Mouse (Mus musculus) CH12.LX (cell line): ENCODE results near the gene Btnl9.

Experiments
- CTCF ChIP-seq, 2 experiments: IDR thresholded peaks in 1 of 2; conservative IDR thresholded peaks in 1 of 2; 2 replicates each; pipeline ENCODE4 v1.5.1; 2011 to 2012; ENCODE audit warnings: low read depth in 2 of 2, low read length in 2 of 2, improper control_type of control experiment in 1 of 2, inconsistent platforms in 1 of 2, mild to moderate bottlenecking in 1 of 2, moderate library complexity in 1 of 2
- ELF1 ChIP-seq: IDR thresholded peaks from 2 replicates; pipeline ENCODE4 v1.6.1; 2014; ENCODE audit warnings: low read depth, mild to moderate bottlenecking, inconsistent platforms, low read length, improper control_type of control experiment
- EP300 ChIP-seq: IDR thresholded peaks from 2 replicates; pipeline ENCODE4 v1.6.1; 2011; ENCODE audit warnings: low read length, improper control_type of control experiment
- JUND ChIP-seq: conservative IDR thresholded peaks from 2 replicates; pipeline ENCODE4 v1.6.1; 2011; ENCODE audit warnings: low read depth, low read length, improper control_type of control experiment
- MEF2A ChIP-seq: IDR thresholded peaks from 2 replicates; pipeline ENCODE4 v1.6.1; 2014; ENCODE audit warnings: low read depth, mild to moderate bottlenecking, inconsistent platforms, low read length, improper control_type of control experiment, borderline replicate concordance
- POLR2A ChIP-seq: IDR thresholded peaks from 2 replicates; pipeline ENCODE4 v1.6.1; 2011; ENCODE audit warnings: low read depth, mild to moderate bottlenecking, improper control_type of control experiment, low read length
- POLR2AphosphoS2 ChIP-seq: IDR thresholded peaks from 2 replicates; pipeline ENCODE4 v1.6.1; 2011; ENCODE audit warnings: low read depth, low read length, improper control_type of control experiment
- TCF12 ChIP-seq: IDR thresholded peaks from 2 replicates; pipeline ENCODE4 v1.6.1; 2014; ENCODE audit warnings: low read depth, mild to moderate bottlenecking, inconsistent platforms, low read length, improper control_type of control experiment
- ZC3H11A ChIP-seq: IDR thresholded peaks from 2 replicates; pipeline ENCODE4 v1.6.1; 2012; ENCODE audit warnings: low read depth, mild to moderate bottlenecking, inconsistent platforms, low read length, improper control_type of control experiment
- ZKSCAN1 ChIP-seq: IDR thresholded peaks from 2 replicates; pipeline ENCODE4 v1.6.1; 2012; ENCODE audit warnings: low read depth, inconsistent platforms, low read length, improper control_type of control experiment, borderline replicate concordance
- ZNF384 ChIP-seq: IDR thresholded peaks from 2 replicates; pipeline ENCODE4 v1.6.1; 2012; ENCODE audit warnings: low read depth, low read length, improper control_type of control experiment, inconsistent platforms

DNA sequence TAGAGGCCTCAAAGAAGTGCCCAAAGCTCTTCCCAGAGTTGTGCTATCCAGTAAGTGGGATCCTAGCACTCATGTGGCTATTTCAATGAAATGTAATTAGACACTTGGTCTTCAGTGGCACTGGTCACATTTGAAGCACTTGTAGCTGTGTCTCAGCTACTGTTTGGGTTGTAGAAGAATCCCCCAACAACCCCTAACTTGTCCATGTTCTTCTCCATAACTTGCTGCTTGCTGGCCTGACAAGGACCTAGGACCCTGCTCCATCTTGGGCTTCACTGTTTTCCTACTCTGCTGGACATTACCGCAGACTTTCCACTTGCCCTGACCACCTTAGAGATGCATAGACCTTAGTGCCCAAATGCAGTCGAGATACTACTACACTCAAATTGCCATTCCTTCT is 15.1 kb upstream of the Btnl9 start:
- TF ChIP-seq ZNF384 (no peak), ZC3H11A (no peak), EP300 (peak; percentile 2; the same call in 1 of the 2 replicates), POLR2AphosphoS2 (no peak), POLR2A (no peak), CTCF (conservative IDR thresholded peaks at IDR 0.05 in 1 of 2, IDR thresholded peaks at IDR 0.05 in 1 of 2; ENCODE audit: low read depth in 2 of 2, low read length in 2 of 2) (no peak), TCF12 (no peak), ELF1 (no peak), JUND (no peak), MEF2A (peak; percentile 11; the same call in 1 of the 2 replicates), ZKSCAN1 (no peak)
